Mouse (Mus musculus) MEL (cell line): ENCODE data around the gene Lrfn3. TPM values are rescaled to one million over a fixed set of nuclear protein-coding genes. Genes with fewer than 3 reads are reported as not detected.

Source experiments
- DNase-seq: peaks from one replicate; pipeline ENCODE4 v3.0.0; 2011; ENCODE audit warnings: low read depth, low spot score
- H3K27ac ChIP-seq: 2 replicates; pipeline ENCODE4 v1.5.1; 2012; ENCODE audit warnings: low read depth, mild to moderate bottlenecking, control low read depth, low read length, moderate library complexity; ENCODE audit not compliant: control insufficient read depth
- H3K27me3 ChIP-seq, 2 experiments: fragments of 150-350 bp in 1 of 2; sonication (generic) in 1 of 2; 2 replicates each; pipeline ENCODE4 v1.6.1; 2012; ENCODE audit warnings: low read length in 2 of 2, mild to moderate bottlenecking in 2 of 2, improper control_type of control experiment in 1 of 2, moderate library complexity in 1 of 2; ENCODE audit not compliant: insufficient read depth in 2 of 2, control insufficient read depth in 1 of 2
- H3K36me3 ChIP-seq, 2 experiments: 2 replicates each; pipeline ENCODE4 v1.6.1; 2012 to 2014; ENCODE audit warnings: low read length in 2 of 2, improper control_type of control experiment in 1 of 2, inconsistent platforms in 1 of 2, mild to moderate bottlenecking in 1 of 2; ENCODE audit not compliant: insufficient read depth in 2 of 2, control insufficient read depth in 1 of 2
- H3K4me1 ChIP-seq, 2 experiments: fragments of 150-350 bp in 1 of 2; sonication (generic) in 1 of 2; 2 replicates each; pipeline ENCODE4 v1.6.1; 2012; ENCODE audit warnings: low read length in 2 of 2, improper control_type of control experiment in 1 of 2, mild to moderate bottlenecking in 1 of 2; ENCODE audit not compliant: insufficient read depth in 2 of 2, control insufficient read depth in 1 of 2
- H3K4me3 ChIP-seq, 2 experiments: fragments of 150-350 bp in 1 of 2; sonication (generic) in 1 of 2; 2 replicates each; pipeline ENCODE4 v1.5.1; 2012; ENCODE audit warnings: low read depth in 2 of 2, low read length in 2 of 2, mild to moderate bottlenecking in 2 of 2, moderate library complexity in 2 of 2, control low read depth in 1 of 2, improper control_type of control experiment in 1 of 2; ENCODE audit not compliant: control insufficient read depth in 1 of 2, insufficient read depth in 1 of 2
- H3K79me2 ChIP-seq: 2 replicates; pipeline ENCODE4 v1.6.1; 2012; ENCODE audit warnings: mild to moderate bottlenecking, low read length, moderate library complexity; ENCODE audit not compliant: control insufficient read depth, poor library complexity, insufficient read depth
- H3K9ac ChIP-seq: 2 replicates; pipeline ENCODE4 v1.6.1; 2012; ENCODE audit warnings: low read depth, mild to moderate bottlenecking, control low read depth, low read length, moderate library complexity; ENCODE audit not compliant: control insufficient read depth, poor library complexity, severe bottlenecking
- H3K9me3 ChIP-seq: fragments of 150-350 bp; sonication (generic); replicated peaks from 2 replicates; pipeline ENCODE4 v1.6.1; 2012; ENCODE audit warnings: mild to moderate bottlenecking, low read length, improper control_type of control experiment, moderate library complexity; ENCODE audit not compliant: insufficient read depth
- CHD1 ChIP-seq: IDR thresholded peaks from 2 replicates; pipeline ENCODE4 v1.6.1; 2012; ENCODE audit warnings: low read depth, mild to moderate bottlenecking, inconsistent platforms, low read length, improper control_type of control experiment
- CHD2 ChIP-seq: IDR thresholded peaks from 2 replicates; pipeline ENCODE4 v1.6.1; 2011; ENCODE audit warnings: low read length, improper control_type of control experiment
- CTCF ChIP-seq, 3 experiments: IDR thresholded peaks in 2 of 3; conservative IDR thresholded peaks in 1 of 3; 2 replicates each; pipeline ENCODE4 v1.5.1; 2011 to 2012; ENCODE audit warnings: low read length in 3 of 3, low read depth in 2 of 3, mild to moderate bottlenecking in 2 of 3, improper control_type of control experiment in 1 of 3, inconsistent platforms in 1 of 3, mixed read lengths in 1 of 3, moderate library complexity in 1 of 3; ENCODE audit not compliant: control insufficient read depth in 1 of 3, insufficient read depth in 1 of 3, poor library complexity in 1 of 3, severe bottlenecking in 1 of 3
- E2F4 ChIP-seq: IDR thresholded peaks from 2 replicates; pipeline ENCODE4 v1.6.1; 2011; ENCODE audit warnings: low read depth, low read length, improper control_type of control experiment, borderline replicate concordance
- ELF1 ChIP-seq: IDR thresholded peaks from 2 replicates; pipeline ENCODE4 v1.6.1; 2014; ENCODE audit warnings: low read depth, mild to moderate bottlenecking, inconsistent platforms, low read length, improper control_type of control experiment, moderate library complexity
- EP300 ChIP-seq, 2 experiments: IDR thresholded peaks; 2 replicates each; pipeline ENCODE4 v1.6.1; 2011; ENCODE audit warnings: improper control_type of control experiment in 2 of 2, low read length in 2 of 2, low read depth in 1 of 2, mild to moderate bottlenecking in 1 of 2
- GABPA ChIP-seq: IDR thresholded peaks from 2 replicates; pipeline ENCODE4 v1.6.1; 2012; ENCODE audit warnings: low read depth, mild to moderate bottlenecking, inconsistent platforms, low read length, improper control_type of control experiment, moderate library complexity
- GATA1 ChIP-seq: IDR thresholded peaks from 2 replicates; pipeline ENCODE4 v1.6.1; 2011; ENCODE audit warnings: low read depth, low read length, improper control_type of control experiment
- HCFC1 ChIP-seq: IDR thresholded peaks from 2 replicates; pipeline ENCODE4 v1.6.1; 2012; ENCODE audit warnings: low read depth, mild to moderate bottlenecking, inconsistent platforms, low read length, improper control_type of control experiment, moderate library complexity
- MAX ChIP-seq: IDR thresholded peaks from 2 replicates; pipeline ENCODE4 v1.6.1; 2011; ENCODE audit warnings: low read length, improper control_type of control experiment
- MAZ ChIP-seq: IDR thresholded peaks from 2 replicates; pipeline ENCODE4 v1.6.1; 2012; ENCODE audit warnings: low read depth, mild to moderate bottlenecking, inconsistent platforms, low read length, improper control_type of control experiment
- MEF2A ChIP-seq: IDR thresholded peaks from 2 replicates; pipeline ENCODE4 v1.6.1; 2014; ENCODE audit warnings: low read depth, mild to moderate bottlenecking, inconsistent platforms, low read length, improper control_type of control experiment; ENCODE audit not compliant: poor library complexity, insufficient replicate concordance, severe bottlenecking; ENCODE audit errors: extremely low read depth
- MXI1 ChIP-seq: IDR thresholded peaks from 2 replicates; pipeline ENCODE4 v1.6.1; 2011; ENCODE audit warnings: mild to moderate bottlenecking, low read depth, low read length, improper control_type of control experiment
- MYB ChIP-seq: IDR thresholded peaks from 2 replicates; pipeline ENCODE4 v1.6.1; 2011; ENCODE audit warnings: mild to moderate bottlenecking, low read depth, low read length, improper control_type of control experiment
- MYC ChIP-seq: IDR thresholded peaks from 2 replicates; pipeline ENCODE4 v1.6.1; 2011; ENCODE audit warnings: low read depth, mild to moderate bottlenecking, low read length, improper control_type of control experiment, moderate library complexity
- NELFE ChIP-seq: IDR thresholded peaks from 2 replicates; pipeline ENCODE4 v1.6.1; 2011; ENCODE audit warnings: low read depth, low read length, improper control_type of control experiment
- NRF1 ChIP-seq: IDR thresholded peaks from 2 replicates; pipeline ENCODE4 v1.6.1; 2014; ENCODE audit warnings: low read depth, mild to moderate bottlenecking, inconsistent platforms, low read length, improper control_type of control experiment, moderate library complexity; ENCODE audit not compliant: poor library complexity, insufficient read depth, severe bottlenecking
- POLR2A ChIP-seq, 2 experiments: IDR thresholded peaks; 2 replicates each; pipeline ENCODE4 v1.6.1; 2011 to 2012; ENCODE audit warnings: low read length in 2 of 2, mild to moderate bottlenecking in 2 of 2, control low read depth in 1 of 2, improper control_type of control experiment in 1 of 2, low read depth in 1 of 2, moderate library complexity in 1 of 2; ENCODE audit not compliant: control insufficient read depth in 1 of 2, insufficient read depth in 1 of 2, poor library complexity in 1 of 2
- POLR2AphosphoS2 ChIP-seq: IDR thresholded peaks from 2 replicates; pipeline ENCODE4 v1.6.1; 2011; ENCODE audit warnings: low read length, improper control_type of control experiment
- POLR2AphosphoS5 ChIP-seq: IDR thresholded peaks from 2 replicates; pipeline ENCODE4 v1.6.1; 2012; ENCODE audit warnings: low read depth, borderline replicate concordance, mild to moderate bottlenecking, inconsistent platforms, low read length, moderate library complexity, mixed read lengths
- RAD21 ChIP-seq: IDR thresholded peaks from 2 replicates; pipeline ENCODE4 v1.6.1; 2011; ENCODE audit warnings: mild to moderate bottlenecking, low read depth, low read length, improper control_type of control experiment
- RCOR1 ChIP-seq: IDR thresholded peaks from 2 replicates; pipeline ENCODE4 v1.6.1; 2012; ENCODE audit warnings: low read depth, mild to moderate bottlenecking, inconsistent platforms, low read length, improper control_type of control experiment
- SIN3A ChIP-seq: IDR thresholded peaks from 2 replicates; pipeline ENCODE4 v1.6.1; 2012; ENCODE audit warnings: low read length, improper control_type of control experiment, inconsistent platforms
- SMC3 ChIP-seq: IDR thresholded peaks from 2 replicates; pipeline ENCODE4 v1.6.1; 2011; ENCODE audit warnings: low read depth, low read length, improper control_type of control experiment
- TAL1 ChIP-seq: IDR thresholded peaks from 2 replicates; pipeline ENCODE4 v1.6.1; 2012; ENCODE audit warnings: mild to moderate bottlenecking, inconsistent platforms, low read length, moderate library complexity, mixed read lengths
- TBP ChIP-seq: IDR thresholded peaks from 2 replicates; pipeline ENCODE4 v1.8.0; 2011; ENCODE audit warnings: low read depth, low read length, improper control_type of control experiment
- USF2 ChIP-seq, 2 experiments: IDR thresholded peaks; 2 replicates each; pipeline ENCODE4 v1.6.1; 2011 to 2012; ENCODE audit warnings: improper control_type of control experiment in 2 of 2, low read length in 2 of 2, borderline replicate concordance in 1 of 2, inconsistent platforms in 1 of 2, low read depth in 1 of 2, mild to moderate bottlenecking in 1 of 2; ENCODE audit not compliant: insufficient read depth in 1 of 2
- ZC3H11A ChIP-seq: IDR thresholded peaks from 2 replicates; pipeline ENCODE4 v1.6.1; 2012; ENCODE audit warnings: low read depth, mild to moderate bottlenecking, inconsistent platforms, low read length, improper control_type of control experiment
- ZKSCAN1 ChIP-seq: IDR thresholded peaks from 2 replicates; pipeline ENCODE4 v1.6.1; 2012; ENCODE audit warnings: low read depth, mild to moderate bottlenecking, inconsistent platforms, low read length, improper control_type of control experiment, moderate library complexity
- ZMIZ1 ChIP-seq: IDR thresholded peaks from 2 replicates; pipeline ENCODE4 v1.6.1; 2012; ENCODE audit warnings: low read depth, mild to moderate bottlenecking, inconsistent platforms, low read length, improper control_type of control experiment, moderate library complexity
- polyA plus RNA-seq, 2 experiments: library from polyadenylated mRNA; stranded (reverse) in 1 of 2; unstranded in 1 of 2; fragments of >175 nt in 1 of 2; fragments of >200 nt in 1 of 2; gene quantifications; 2 replicates each; pipeline versions ENCODE4 v1.2.1 to v1.2.4; 2012; ENCODE audit warnings: low replicate concordance in 2 of 2, low read depth in 1 of 2; ENCODE audit not compliant: insufficient read length in 2 of 2, insufficient read depth in 1 of 2, missing spikeins in 1 of 2
- total RNA-seq: library from RNA; depleted of rRNA; stranded (reverse); fragments of 300-350 nt; gene quantifications from 2 replicates; pipeline ENCODE4 v1.2.3, GENCODE M21; 2012

Lrfn3 gene
- total and polyA plus RNA-seq, 3 experiments = not detected

- TF ChIP-seq MEF2A (no peak), CHD2 (peak; percentile 38; the same call in 1 of the 2 replicates), TAL1 (no peak), HCFC1 (peak; percentile 85), MAX (peak; percentile 54), SMC3 (no peak), SIN3A (peak; percentile 81), NELFE (peak; percentile 94), GABPA (no peak), E2F4 (no peak), USF2 (IDR thresholded peaks at IDR 0.05; ENCODE audit: borderline replicate concordance in 1 of 2, insufficient read depth in 1 of 2, low read depth in 1 of 2, low read length in 2 of 2) (no peak), RCOR1 (peak; percentile 27), ZMIZ1 (0 out of 2 replicates have a peak, but pooled peaks have one; percentile 55), POLR2A (IDR thresholded peaks at IDR 0.05; ENCODE audit: control insufficient read depth in 1 of 2, insufficient read depth in 1 of 2, low read depth in 1 of 2, low read length in 2 of 2, poor library complexity in 1 of 2) (peak; percentile 78 to 98), ZKSCAN1 (no peak), EP300 (IDR thresholded peaks at IDR 0.05; ENCODE audit: low read depth in 1 of 2, low read length in 2 of 2) (no peak), POLR2AphosphoS2 (peak; percentile 96), NRF1 (peak; percentile 69), RAD21 (no peak), TBP (peak; percentile 79; the same call in 1 of the 2 replicates), ZC3H11A (no peak), ELF1 (peak; percentile 89), POLR2AphosphoS5 (no peak), MYC (no peak), MYB (no peak), MAZ (peak; percentile 69; the same call in 1 of the 2 replicates), CTCF (IDR thresholded peaks at IDR 0.05 in 2 of 3, conservative IDR thresholded peaks at IDR 0.05 in 1 of 3; ENCODE audit: control insufficient read depth in 1 of 3, insufficient read depth in 1 of 3, low read depth in 2 of 3, low read length in 3 of 3, poor library complexity in 1 of 3, severe bottlenecking in 1 of 3) (no peak), GATA1 (no peak), MXI1 (peak; percentile 80), CHD1 (no peak)
- TF ChIP-seq, all 39 proteins: peak for 14
- H3K79me2 ChIP-seq = no peaks in the 10 kb centered on the region; the same call in 1 of the 2 replicates
- peaks cover 0 to 13% of the 10 kb centered on the region in 2 experiments; a peak in 3 of 4 replicates for H3K4me1 ChIP-seq
- H3K9ac ChIP-seq = peak within 1 kb of the TSS; percentile 72
- no peaks in the 10 kb centered on the region for H3K36me3 ChIP-seq
- no peaks in the 10 kb centered on the region for H3K9me3 ChIP-seq
- no peaks in the 10 kb centered on the region for H3K27me3 ChIP-seq
- peak; percentile 98 for DNase-seq
- H3K27ac ChIP-seq = peak within 1 kb of the TSS; percentile 35; the same call in 1 of the 2 replicates
- peak within 1 kb of the TSS; percentile 59 to 92 for H3K4me3 ChIP-seq
These were observed 54.2 kb downstream of the Lrfn3 start, which contains the start of gene Alkbh6 for GRCm38 (mm10) chr7:30308076-30309005. TSS of gene Alkbh6 (plus strand) at chr7:30308717.
